Mouse (Mus musculus) ovary, postnatal 14 days (tissue): ENCODE results near the gene Myl7.

Source experiments
- DNase-seq: peaks from one replicate; pipeline ENCODE4 v3.0.0; 2022; ENCODE audit warnings: low spot score

Gene Myl7

DNA sequence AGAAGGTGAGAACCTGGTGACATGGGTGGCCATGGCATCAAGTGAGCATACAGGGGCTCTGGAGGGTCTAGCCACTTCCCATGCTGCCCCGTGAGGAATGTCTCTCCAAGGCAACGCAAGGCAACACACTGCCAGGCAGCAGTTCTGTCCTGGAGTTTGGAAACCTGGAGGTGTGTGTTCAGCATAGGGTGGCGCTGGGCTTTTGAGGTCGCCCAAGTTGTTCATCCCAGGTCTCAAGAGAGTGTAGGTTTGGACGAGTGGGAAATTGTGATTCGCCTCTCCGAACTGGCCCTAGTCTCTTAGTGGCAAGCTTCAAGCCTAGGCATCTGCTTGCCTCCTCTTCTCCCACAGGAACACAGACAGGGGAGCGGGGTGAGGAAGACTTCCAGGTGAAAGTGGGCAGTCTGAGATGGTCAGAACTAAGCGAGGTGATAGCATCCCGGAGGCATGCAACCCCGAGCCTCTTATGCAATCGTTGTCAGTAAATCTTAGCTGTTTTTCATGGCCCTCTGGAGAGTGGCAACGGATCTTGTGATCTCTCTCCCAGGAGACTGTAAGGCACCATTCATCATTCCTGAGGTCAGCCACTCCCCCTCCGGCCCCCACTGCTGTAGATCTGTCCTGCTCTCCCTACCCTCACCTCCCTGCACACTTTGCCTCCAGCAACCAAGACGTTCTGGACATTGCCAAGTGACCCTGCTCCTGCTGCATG lies 36.0 kb downstream of the Myl7 start:
- no peak for DNase-seq

DNA sequence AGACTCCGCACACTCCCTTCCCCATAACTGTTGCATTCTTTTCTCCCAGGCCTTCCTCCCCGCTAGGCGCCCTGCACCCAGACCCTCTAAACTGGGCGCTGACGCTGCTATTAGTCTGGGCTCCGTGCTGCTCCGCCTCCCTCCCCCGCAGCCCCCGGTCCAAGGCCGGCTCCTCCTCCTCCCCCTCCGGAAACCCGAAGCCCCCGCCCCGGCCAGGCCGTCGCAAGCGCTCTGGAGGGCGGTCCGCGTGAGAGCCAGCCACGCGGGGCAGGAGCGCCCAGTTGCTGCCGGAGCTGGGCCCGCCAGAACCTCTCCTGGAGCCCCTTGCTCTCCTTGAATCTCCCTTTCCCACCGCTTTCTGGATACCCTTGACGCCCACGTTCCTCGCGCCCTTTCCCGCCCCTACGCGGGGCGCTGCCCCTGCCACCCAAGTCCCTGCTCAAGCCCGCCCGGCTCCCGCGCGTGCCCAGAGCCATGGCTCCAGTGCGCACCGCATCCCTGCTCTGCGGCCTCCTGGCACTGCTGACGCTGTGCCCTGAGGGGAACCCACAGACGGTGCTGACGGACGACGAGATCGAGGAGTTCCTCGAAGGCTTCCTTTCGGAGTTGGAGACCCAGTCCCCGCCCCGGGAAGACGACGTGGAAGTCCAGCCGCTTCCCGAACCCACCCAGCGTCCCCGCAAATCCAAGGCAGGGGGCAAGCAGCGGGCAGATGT lies 36.7 kb downstream of the Myl7 start, which contains the start of gene Aebp1:
Aebp1 (plus strand) TSS at position 270 of the 716 bp plus-strand sequence.
- DNase-seq: peak; percentile 62

DNA sequence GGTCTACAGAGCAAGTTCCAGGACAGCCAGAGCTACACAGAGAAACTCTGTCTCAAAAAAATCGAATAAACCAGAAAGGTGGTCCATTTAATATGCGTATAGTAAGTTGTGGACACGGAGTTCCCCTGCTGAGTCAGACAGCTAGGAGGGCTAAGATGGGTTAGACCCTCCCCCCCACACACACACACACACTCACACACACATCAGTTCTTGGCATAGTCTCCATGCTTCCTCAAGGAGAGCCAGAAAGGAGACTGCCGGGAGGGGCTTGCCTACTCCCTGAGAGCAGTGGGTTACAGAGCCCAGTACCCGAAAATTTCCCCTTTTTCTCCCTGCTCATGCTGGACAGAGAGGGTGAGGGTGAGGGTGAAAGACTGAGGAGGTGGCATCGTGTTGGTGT lies 37.9 kb downstream of the Myl7 start:
- DNase-seq: no peak

DNA sequence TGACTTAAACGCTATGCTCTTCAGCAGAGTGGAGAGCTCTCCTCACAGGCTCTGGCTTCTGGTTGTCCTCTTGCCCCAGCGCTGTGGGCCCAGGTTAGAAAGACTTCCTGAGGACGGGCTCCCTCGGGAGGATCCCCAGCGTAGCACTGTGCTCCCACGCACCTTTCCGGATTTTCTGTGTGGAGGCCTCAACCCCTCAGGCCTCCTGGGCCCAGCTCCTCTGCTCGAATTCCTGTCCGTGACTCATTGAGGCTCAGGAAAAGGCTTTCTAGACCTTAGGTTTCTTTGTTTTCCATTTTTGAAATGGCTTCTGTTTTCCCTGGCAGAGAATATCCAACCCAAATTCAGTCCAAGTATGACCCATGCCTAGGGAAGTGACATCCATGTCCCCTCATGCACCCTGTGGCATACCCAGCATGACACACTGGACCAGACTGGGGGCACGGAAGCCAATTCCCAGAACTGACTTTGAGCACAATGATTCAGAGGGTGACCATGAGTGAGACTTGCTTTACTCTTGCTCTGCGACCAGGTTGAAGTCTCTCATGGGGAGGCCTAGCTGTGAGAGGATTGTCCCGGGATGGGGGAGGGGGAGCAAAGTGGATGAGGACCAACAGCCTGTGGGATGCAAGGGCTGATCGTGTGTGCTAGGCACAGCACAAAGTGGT lies 38.6 kb downstream of the Myl7 start:
- no peak for DNase-seq

DNA sequence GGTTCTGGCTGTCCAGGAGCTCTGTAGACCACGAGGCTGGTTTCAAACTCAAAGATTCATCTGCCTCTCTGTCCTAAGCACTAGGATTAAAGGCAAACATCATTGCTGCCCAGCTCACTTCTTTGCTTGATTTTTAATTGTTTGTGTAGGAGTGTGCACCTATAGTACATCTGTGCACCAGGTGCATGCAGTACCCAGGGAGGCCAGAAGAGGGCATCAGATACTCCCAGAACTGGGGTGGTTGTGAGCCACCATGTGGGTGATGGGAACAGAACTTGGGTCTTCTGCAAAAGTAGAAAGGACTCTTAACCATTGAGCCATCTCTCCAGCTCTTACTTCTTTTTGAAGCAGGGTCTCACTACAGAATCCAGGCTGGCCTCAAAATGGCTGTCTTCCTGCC lies 39.9 kb downstream of the Myl7 start:
- no peak for DNase-seq

DNA sequence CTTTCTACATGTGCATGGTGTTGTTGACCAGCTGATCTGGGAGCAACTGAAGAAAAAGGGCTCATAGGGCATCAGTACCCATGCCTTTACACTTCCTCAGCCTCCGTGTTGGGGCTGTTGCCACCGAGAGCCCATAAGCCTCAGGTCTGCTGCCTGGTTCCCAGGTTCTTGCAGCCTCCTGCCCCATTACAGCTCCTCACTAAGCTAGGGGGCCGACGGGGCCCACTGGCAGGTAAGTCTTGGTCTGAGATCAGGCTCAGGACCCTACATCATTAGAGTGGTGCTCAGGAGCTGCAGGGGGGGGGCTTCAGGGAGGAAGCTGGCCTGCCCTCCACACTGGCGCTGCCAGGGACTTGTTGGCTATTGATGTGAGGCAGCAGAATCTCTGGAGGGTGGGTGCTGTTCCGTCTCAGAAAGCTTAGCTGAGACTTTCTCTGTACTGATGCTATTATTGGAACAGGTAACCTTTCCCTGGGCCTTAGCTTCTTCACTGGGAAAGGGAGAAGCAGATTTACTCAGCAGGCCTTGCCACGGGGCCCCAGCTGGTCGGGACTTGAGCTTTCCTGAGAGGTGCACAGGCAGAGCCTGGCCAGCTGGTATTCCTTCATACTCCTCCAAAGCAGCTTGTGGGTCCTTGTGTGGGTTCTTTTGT lies 42.0 kb downstream of the Myl7 start:
- no peak for DNase-seq

DNA sequence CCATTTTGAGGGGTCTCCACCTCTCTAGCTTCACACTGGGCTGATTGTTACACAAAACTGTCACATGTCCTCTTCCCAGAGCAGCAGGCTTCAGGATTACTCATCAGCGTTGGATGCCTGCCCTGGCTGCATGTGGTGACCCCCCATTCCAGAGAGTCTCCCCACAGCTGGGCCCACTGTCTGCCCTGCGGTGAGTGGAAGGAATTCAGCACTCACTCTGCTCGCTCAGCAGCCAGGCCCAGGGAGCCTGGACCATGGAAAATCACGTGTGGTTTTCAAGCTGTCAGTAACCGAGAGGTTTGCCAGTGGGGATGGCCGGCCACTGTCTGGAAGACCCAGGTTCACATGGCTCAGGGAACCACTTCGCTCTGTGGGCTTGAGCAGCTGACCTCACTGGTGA lies 42.7 kb downstream of the Myl7 start:
- DNase-seq: peak; percentile 34

DNA sequence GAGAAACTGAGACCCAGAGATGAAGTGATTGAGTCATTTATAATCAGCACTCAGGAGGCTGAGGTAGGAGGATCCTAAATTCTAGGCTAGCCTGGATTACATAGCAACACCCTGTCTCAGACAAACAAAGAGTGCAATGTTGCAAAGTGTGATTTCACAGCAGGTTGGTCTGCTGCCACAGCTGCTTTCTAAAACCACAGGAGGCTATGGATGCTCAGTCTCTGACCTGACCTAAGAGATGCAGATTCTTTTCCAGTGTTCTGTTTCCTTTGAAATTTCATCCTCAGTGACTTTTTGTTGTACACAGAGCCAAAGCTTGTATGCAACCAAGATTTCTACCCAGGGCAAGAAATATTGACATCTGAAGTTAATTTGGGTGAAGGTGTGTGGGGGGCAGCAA lies 43.1 kb downstream of the Myl7 start:
- no peak for DNase-seq

DNA sequence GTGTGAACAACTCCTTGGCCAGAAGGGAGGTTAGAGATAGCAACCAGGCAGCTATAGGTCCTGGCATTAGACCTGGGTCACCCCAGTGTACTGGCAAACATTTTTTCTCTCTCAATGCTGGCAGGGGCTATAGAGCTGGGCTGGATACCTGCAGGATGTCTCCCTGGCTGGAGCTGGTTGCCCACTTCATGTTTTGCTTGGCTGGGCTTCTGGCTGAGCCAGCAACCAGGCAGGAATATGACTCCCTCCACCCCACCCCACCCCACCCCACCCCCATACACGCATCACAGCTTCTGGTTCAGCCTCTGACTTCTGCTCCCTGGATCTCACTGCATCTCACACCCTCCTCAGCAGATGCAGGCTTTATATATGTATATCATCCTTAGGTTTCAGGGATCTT lies 46.3 kb downstream of the Myl7 start:
- no peak for DNase-seq

DNA sequence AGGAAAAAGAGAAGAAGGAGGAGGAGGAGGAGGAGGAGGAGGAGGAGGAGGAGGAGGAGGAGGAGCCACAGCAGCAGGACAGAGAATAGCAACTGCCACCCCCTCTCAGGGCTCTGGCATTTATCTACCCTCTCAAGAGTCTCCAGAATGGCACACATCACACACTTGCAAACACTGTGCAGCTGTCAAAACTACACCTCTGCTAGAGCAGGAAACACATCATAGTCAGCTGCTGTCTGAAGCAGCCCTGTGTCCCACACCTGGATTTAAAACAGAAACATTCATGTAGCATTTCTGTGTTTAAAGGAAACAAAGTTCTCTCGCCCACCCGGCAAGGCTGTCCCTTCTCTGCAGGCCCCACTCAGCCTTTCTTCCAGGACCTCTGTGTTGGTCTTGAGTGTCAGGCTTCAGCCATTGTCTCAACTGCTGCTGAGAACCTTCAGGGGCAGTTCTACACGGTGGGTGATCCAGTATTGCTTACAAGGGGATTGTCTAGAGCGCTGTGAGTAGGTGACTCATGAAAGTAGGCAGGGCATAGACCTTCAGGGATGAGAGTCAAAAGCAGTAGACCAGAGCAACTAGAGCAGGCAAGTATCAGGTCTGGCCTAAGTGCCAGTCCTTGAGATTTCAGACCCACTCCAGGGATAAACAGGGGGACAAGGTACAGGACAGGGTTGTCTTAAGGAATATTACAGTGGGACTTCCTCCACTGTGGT lies 47.4 kb downstream of the Myl7 start:
- no peak for DNase-seq

DNA sequence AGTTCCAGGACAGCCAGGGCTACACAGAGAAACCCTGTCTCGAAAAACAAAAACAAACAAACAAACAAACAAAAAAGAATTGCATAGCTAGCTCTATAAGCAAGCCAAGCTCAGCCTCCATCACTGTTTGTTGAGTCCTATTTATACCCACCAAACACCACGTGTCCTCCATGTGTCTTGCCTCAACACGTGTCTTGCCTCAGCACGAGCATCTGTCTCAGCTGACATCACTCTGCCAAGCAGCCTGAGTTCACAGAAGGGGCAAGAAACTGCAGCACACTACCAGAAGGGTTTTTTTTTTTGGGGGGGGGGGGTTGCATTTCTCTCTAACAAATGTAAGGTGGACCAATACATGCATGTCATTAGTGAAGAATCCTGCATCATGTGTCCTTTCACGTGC lies 48.1 kb downstream of the Myl7 start:
- DNase-seq: no peak

DNA sequence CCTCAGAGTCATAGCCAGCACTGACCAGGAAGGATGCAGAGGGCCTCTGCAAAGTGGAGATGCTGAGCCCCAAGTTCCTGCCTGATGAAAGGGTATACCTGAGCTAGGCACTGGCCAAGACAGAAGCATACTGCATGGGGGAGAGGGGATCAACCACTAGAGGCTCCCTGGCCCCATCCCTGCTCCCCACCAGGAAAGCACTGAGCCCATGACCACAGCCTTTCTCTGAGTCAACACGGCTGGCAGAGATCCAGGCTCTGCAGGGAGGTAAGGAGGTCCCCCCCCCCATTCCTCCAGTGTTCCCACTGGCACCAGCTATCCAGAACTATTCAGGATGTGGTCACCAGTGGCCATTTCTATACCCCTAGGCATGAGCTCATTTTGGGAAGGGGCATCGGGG lies 49.3 kb downstream of the Myl7 start:
- DNase-seq: no peak

DNA sequence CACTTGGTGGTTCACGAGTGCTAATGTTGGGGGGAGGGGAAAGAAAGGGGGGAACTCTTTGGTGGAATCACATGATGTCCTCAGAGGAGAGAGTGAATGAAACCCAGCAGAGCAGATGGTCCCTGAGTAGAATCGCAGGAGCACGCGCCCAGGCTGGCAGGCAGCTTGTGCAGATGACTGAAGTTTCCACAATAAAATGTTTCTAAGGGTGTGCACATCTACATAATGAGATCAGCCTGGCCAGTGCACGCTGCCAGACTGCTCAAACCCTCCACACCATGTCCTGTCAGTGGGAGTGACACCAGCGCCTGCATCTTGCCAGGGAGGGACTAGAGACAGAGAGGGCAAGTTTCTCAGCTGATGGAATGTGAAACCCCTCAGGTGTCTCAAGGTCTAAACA lies 49.8 kb downstream of the Myl7 start:
- no peak for DNase-seq

DNA sequence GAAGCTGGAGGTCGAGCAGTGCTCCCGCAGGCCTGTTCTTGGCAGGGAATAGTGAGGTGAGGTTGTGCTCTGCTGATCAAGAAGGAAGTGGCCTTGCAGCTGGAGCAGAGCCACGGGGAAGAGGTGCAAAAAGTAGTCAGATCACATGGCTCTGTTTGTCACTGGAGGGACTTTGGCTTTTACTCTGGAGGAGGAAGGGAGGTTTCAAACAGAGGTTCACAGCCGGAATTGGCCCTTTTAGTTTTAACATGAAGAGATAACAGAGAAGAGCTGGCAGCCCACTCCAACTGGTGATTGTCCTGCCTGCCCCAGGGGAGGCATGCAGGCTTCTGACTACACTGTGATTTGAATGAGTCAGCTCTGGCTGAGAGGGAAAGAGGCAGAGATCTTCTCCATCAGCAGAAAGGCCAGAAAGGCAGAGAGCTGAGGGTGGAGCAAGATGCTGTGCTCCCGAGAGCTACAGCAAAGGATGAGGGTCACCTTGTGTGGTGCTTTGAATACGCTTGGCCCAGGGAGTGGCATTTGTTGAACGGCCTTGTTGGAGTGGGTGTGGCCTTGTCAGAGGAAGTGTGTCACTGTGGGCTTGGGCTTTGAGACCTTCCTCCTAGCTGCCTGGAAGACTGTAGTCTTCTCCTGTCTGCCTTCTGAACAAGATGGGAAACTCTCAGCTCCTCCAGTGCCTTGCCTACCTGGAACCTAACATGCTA lies 51.8 kb downstream of the Myl7 start:
- no peak for DNase-seq
